9 mouse cellular contexts compared by ENCODE assay signal in genomic region chr4:57543692-57544256, GRCm38 (mm10). TPM values are rescaled to one million over a fixed set of nuclear protein-coding genes. Genes with fewer than 3 reads are reported as not detected.
DNase-seq lines count a peak whose midpoint lies in the region; ATAC-seq and TF ChIP-seq lines count a peak whose summit lies in the region.
"Had no signal": no experiment of that assay in that cellular context is flagged by ENCODE, and none has a peak within 500 bp of the region (broad histone marks: within the 10 kb centered on the region; RNA-seq: fewer than 3 reads in every experiment).

No protein-coding gene starts in this region.

- no peak overlapping the region for H3K4me3 ChIP-seq in heart, embryonic 10.5 days
- no peak overlapping the region for H3K4me3 ChIP-seq in hindbrain, postnatal 0 days (ENCODE audit: low read length)
- no peak overlapping the region for H3K4me3 ChIP-seq in midbrain, embryonic 16.5 days (ENCODE audit: low read depth, low read length)

- no peak for DNase-seq in heart, embryonic 10.5 days (ENCODE audit: low spot score)
- no peak for DNase-seq in heart, postnatal 10 days
- peak; percentile 2 for DNase-seq in thymus, postnatal 0 days (ENCODE audit: low spot score)
- no peak for DNase-seq in thymus, postnatal 36 days
- DNase-seq in hindbrain, postnatal 0 days (ENCODE audit: low spot score), result peak; percentile 52

- H3K9ac ChIP-seq in hindbrain, postnatal 0 days (replicated peaks; ENCODE audit: low read length), result no peak overlapping the region
- H3K9ac ChIP-seq in midbrain, embryonic 16.5 days (ENCODE audit: low read depth, low read length), result no peak overlapping the region

- no peak for TF ChIP-seq CTCF in hindbrain, postnatal 0 days (IDR thresholded peaks at IDR 0.05; ENCODE audit: low read depth)

- WGBS in heart, embryonic 10.5 days, result 11% methylated on average over 6 of the region's 6 CpGs
- 4% methylated on average over 6 of the region's 6 CpGs for WGBS in hindbrain, postnatal 0 days
- WGBS in midbrain, embryonic 16.5 days, result 9% methylated on average over 6 of the region's 6 CpGs

- intact Hi-C loops in heart, postnatal 10 days (cut with DNase I), result no loop called here

- H3K27ac ChIP-seq in heart, embryonic 10.5 days, result peak overlapping the region; percentile 83
- H3K27ac ChIP-seq in hindbrain, postnatal 0 days, result no peak overlapping the region
- H3K27ac ChIP-seq in midbrain, embryonic 16.5 days (ENCODE audit: low read length), result no peak overlapping the region

- peak; percentile 49 for ATAC-seq in hindbrain, postnatal 0 days
- ATAC-seq in midbrain, embryonic 16.5 days, result 0 out of 2 replicates have a peak, but pooled peaks have one; percentile 21
- no peak for ATAC-seq in monocyte, adult 5-6 weeks (replicated peaks; ENCODE audit: insufficient number of reproducible peaks, low FRiP score, low TSS enrichment, poor library complexity, severe bottlenecking)
- ATAC-seq in megakaryocyte-erythroid progenitor cell, adult 5-6 weeks (replicated peaks; ENCODE audit: low FRiP score, low TSS enrichment, poor library complexity, severe bottlenecking), result no peak

- H3K27me3 ChIP-seq in heart, embryonic 10.5 days (ENCODE audit: insufficient read depth, poor library complexity, severe bottlenecking), result no peaks in the 10 kb centered on the region
- no peaks in the 10 kb centered on the region for H3K27me3 ChIP-seq in hindbrain, postnatal 0 days (ENCODE audit: insufficient read depth, low read length)
- no peaks in the 10 kb centered on the region for H3K27me3 ChIP-seq in midbrain, embryonic 16.5 days (ENCODE audit: control insufficient read depth, insufficient read depth, low read depth, low read length)

- H3K4me1 ChIP-seq in heart, embryonic 10.5 days, result peaks cover 31% of the 10 kb centered on the region
- H3K4me1 ChIP-seq in hindbrain, postnatal 0 days (ENCODE audit: insufficient read depth, low read length), result no peaks in the 10 kb centered on the region
- H3K4me1 ChIP-seq in midbrain, embryonic 16.5 days (ENCODE audit: control insufficient read depth, insufficient read depth, low read length), result no peaks in the 10 kb centered on the region

- 0 out of 2 replicates have a peak overlapping the region, but pooled peaks have one; percentile 13 for H3K4me2 ChIP-seq in hindbrain, postnatal 0 days (ENCODE audit: low read depth, low read length)
- H3K4me2 ChIP-seq in midbrain, embryonic 16.5 days (ENCODE audit: low read length), result no peak overlapping the region

- H3K9me3 ChIP-seq in heart, embryonic 10.5 days, result no peaks in the 10 kb centered on the region
- H3K9me3 ChIP-seq in hindbrain, postnatal 0 days (ENCODE audit: low read length), result no peaks in the 10 kb centered on the region
- H3K9me3 ChIP-seq in midbrain, embryonic 16.5 days (replicated peaks; ENCODE audit: control insufficient read depth, low read length, poor library complexity, severe bottlenecking), result no peaks in the 10 kb centered on the region

- no peaks in the 10 kb centered on the region for H3K36me3 ChIP-seq in heart, embryonic 10.5 days
- no peaks in the 10 kb centered on the region for H3K36me3 ChIP-seq in hindbrain, postnatal 0 days (ENCODE audit: insufficient read depth, low read length)
- H3K36me3 ChIP-seq in midbrain, embryonic 16.5 days (ENCODE audit: control insufficient read depth, insufficient read depth, low read length), result no peaks in the 10 kb centered on the region

RNA-seq across cellular contexts. Expression of gene Pakap, which starts 24.2 kb away (rescaled TPM):
- 53.0 and 72.5 TPM in 2 replicates for polyA plus RNA-seq in heart, embryonic 10.5 days (2016; fragmentation: Nextera tagmentation; extraction: Ambion mirVana)
- total RNA-seq in heart, postnatal 10 days (2021), result 10 to 100 TPM; 60.6 to 62.1 TPM
- polyA plus RNA-seq in thymus, postnatal 0 days (2015; fragmentation: Nextera tagmentation; extraction: Ambion mirVana), result 10.0 and 13.7 TPM in 2 replicates
- 7.5 and 9.7 TPM in 2 replicates for total RNA-seq in hindbrain, postnatal 0 days (2014; rRNA removed)
- 13.1 and 14.3 TPM in 2 replicates for polyA plus RNA-seq in hindbrain, postnatal 0 days (2015; fragmentation: Nextera tagmentation; extraction: Ambion mirVana)
- polyA plus RNA-seq in midbrain, embryonic 16.5 days (2015; fragmentation: Nextera tagmentation; extraction: Ambion mirVana), result 11.2 and 12.7 TPM in 2 replicates
- 0.29 TPM in 1 of 3 replicates, not detected in the others for total RNA-seq in monocyte, adult 5-6 weeks (2017)
- total RNA-seq in megakaryocyte-erythroid progenitor cell, adult 5-6 weeks (2014; fragmentation: Nextera tagmentation), result not detected in 2 replicates
- total RNA-seq in megakaryocyte-erythroid progenitor cell, adult 5-6 weeks (2017), result not detected in 2 replicates
- total RNA-seq: hematopoietic stem cell, adult 5-6 weeks had no signal

Comparison
In these comparisons a context has a peak if more than half of its experiments do, and no peak if none do; other contexts are left out.
1. DNase-seq: peak in thymus, postnatal 0 days (single experiment) and hindbrain, postnatal 0 days (single experiment); none in heart, embryonic 10.5 days (single experiment), heart, postnatal 10 days (0 of 2) and thymus, postnatal 36 days (0 of 2).
2. ATAC-seq: peak in hindbrain, postnatal 0 days (single experiment) and midbrain, embryonic 16.5 days (single experiment); none in monocyte, adult 5-6 weeks (single experiment) and megakaryocyte-erythroid progenitor cell, adult 5-6 weeks (single experiment).